Comparison of ENCODE assay signal across 8 mouse cellular contexts in genomic region chr9:65293580-65293972, GRCm38 (mm10). TPM values are rescaled to one million over a fixed set of nuclear protein-coding genes. Genes with fewer than 3 reads are reported as not detected.
DNase-seq lines count a peak whose midpoint lies in the region; ATAC-seq and TF ChIP-seq lines count a peak whose summit lies in the region.

No protein-coding gene starts in this region.

- peak; percentile 2; the same call in 1 of the 2 replicates for ATAC-seq in frontal cortex, adult (ENCODE audit: low TSS enrichment)
- peak; percentile 25 for ATAC-seq in forebrain, embryonic 14.5 days
- 0 out of 2 replicates have a peak, but pooled peaks have one; percentile 0 for ATAC-seq in liver, embryonic 15.5 days (ENCODE audit: insufficient read depth)
- no peak; the same call in 1 of the 2 replicates for ATAC-seq in stomach, postnatal 0 days (ENCODE audit: low FRiP score, low TSS enrichment)

- H3K27me3 ChIP-seq in E14TG2a.4 (ENCODE audit: insufficient read depth, low read length), result no peaks in the 10 kb centered on the region
- H3K27me3 ChIP-seq in forebrain, embryonic 14.5 days (replicated peaks; ENCODE audit: control insufficient read depth, insufficient read depth, low read length), result no peaks in the 10 kb centered on the region
- H3K27me3 ChIP-seq in liver, embryonic 15.5 days, result no peaks in the 10 kb centered on the region
- no peaks in the 10 kb centered on the region for H3K27me3 ChIP-seq in stomach, postnatal 0 days (ENCODE audit: control insufficient read depth, insufficient read depth, low read length)

- H3K4me1 ChIP-seq in E14TG2a.4 (replicated peaks; ENCODE audit: low read depth, low read length), result peaks cover 15% of the 10 kb centered on the region
- H3K4me1 ChIP-seq in forebrain, embryonic 14.5 days (ENCODE audit: control insufficient read depth, insufficient read depth, low read length), result peaks cover 16% of the 10 kb centered on the region
- peaks cover 40% of the 10 kb centered on the region for H3K4me1 ChIP-seq in liver, embryonic 15.5 days (replicated peaks)
- no peaks in the 10 kb centered on the region for H3K4me1 ChIP-seq in stomach, postnatal 0 days (replicated peaks; ENCODE audit: control insufficient read depth, insufficient read depth)

- H3K27ac ChIP-seq in forebrain, embryonic 14.5 days (ENCODE audit: low read depth, low read length), result no peak overlapping the region
- peak overlapping the region; percentile 85 for H3K27ac ChIP-seq in liver, embryonic 15.5 days (replicated peaks)
- peak overlapping the region; percentile 94 for H3K27ac ChIP-seq in stomach, postnatal 0 days (replicated peaks)

- peak overlapping the region; percentile 70 for H3K4me2 ChIP-seq in forebrain, embryonic 14.5 days (ENCODE audit: low read length)
- H3K4me2 ChIP-seq in liver, embryonic 15.5 days, result peak overlapping the region; percentile 87
- peak overlapping the region; percentile 68 for H3K4me2 ChIP-seq in stomach, postnatal 0 days (replicated peaks; ENCODE audit: low read depth)

- peak overlapping the region; percentile 99 for H3K4me3 ChIP-seq in E14TG2a.4 (replicated peaks; ENCODE audit: low read length)
- H3K4me3 ChIP-seq in forebrain, embryonic 14.5 days (ENCODE audit: low read depth, low read length), result peak overlapping the region; percentile 94
- peak overlapping the region; percentile 86 for H3K4me3 ChIP-seq in liver, embryonic 15.5 days (replicated peaks)
- H3K4me3 ChIP-seq in stomach, postnatal 0 days (ENCODE audit: low read depth, low read length), result peak overlapping the region; percentile 95

- DNase-seq in frontal cortex, postnatal 25 days (ENCODE audit: low spot score in 2 of 2), result no peak
- no peak for DNase-seq in forebrain, embryonic 14.5 days (ENCODE audit: low spot score)
- peak; percentile 17 for DNase-seq in stomach, postnatal 0 days (ENCODE audit: low spot score)
- DNase-seq in thymus, postnatal 14 days, result no peak
- no peak for DNase-seq in cerebellum, postnatal 14 days

- WGBS in forebrain, embryonic 14.5 days, result 0% methylated on average over 9 of the region's 9 CpGs
- under 1% methylated on average over 9 of the region's 9 CpGs for WGBS in liver, embryonic 15.5 days (ENCODE audit: insufficient replicate concordance)
- WGBS in stomach, postnatal 0 days, result under 1% methylated on average over 9 of the region's 9 CpGs

- H3K36me3 ChIP-seq in E14TG2a.4 (ENCODE audit: insufficient read depth, low read length), result peaks cover 11% of the 10 kb centered on the region
- 0 out of 2 replicates have a peak, but pooled peaks cover 7% of the 10 kb centered on the region for H3K36me3 ChIP-seq in forebrain, embryonic 14.5 days (ENCODE audit: control insufficient read depth, insufficient read depth, low read length)
- H3K36me3 ChIP-seq in liver, embryonic 15.5 days (replicated peaks), result peaks cover 16% of the 10 kb centered on the region; the same call in 1 of the 2 replicates
- no peaks in the 10 kb centered on the region for H3K36me3 ChIP-seq in stomach, postnatal 0 days (ENCODE audit: control insufficient read depth, insufficient read depth, low read length)

- H3K9ac ChIP-seq in forebrain, embryonic 14.5 days (ENCODE audit: low read length), result peak overlapping the region; percentile 75
- peak overlapping the region; percentile 69 for H3K9ac ChIP-seq in liver, embryonic 15.5 days
- H3K9ac ChIP-seq in stomach, postnatal 0 days (ENCODE audit: low read length), result peak overlapping the region; percentile 73

- no peak for TF ChIP-seq CTCF in E14TG2a.4 (conservative IDR thresholded peaks at IDR 0.05; ENCODE audit: low read length)
- peak; percentile 4; the same call in 1 of the 2 replicates for TF ChIP-seq CTCF in stomach, postnatal 0 days (IDR thresholded peaks at IDR 0.05; ENCODE audit: low read depth)

- H3K9me3 ChIP-seq in E14TG2a.4 (ENCODE audit: low read length), result peaks cover 3% of the 10 kb centered on the region; the same call in 1 of the 2 replicates
- H3K9me3 ChIP-seq in forebrain, embryonic 14.5 days (replicated peaks; ENCODE audit: control insufficient read depth, low read length), result no peaks in the 10 kb centered on the region
- H3K9me3 ChIP-seq in liver, embryonic 15.5 days (replicated peaks), result no peaks in the 10 kb centered on the region
- no peaks in the 10 kb centered on the region for H3K9me3 ChIP-seq in stomach, postnatal 0 days (ENCODE audit: control insufficient read depth, low read length)

- peak; percentile 25 for TF ChIP-seq EP300 in stomach, postnatal 0 days (optimal IDR thresholded peaks at IDR 0.05)

RNA-seq across cellular contexts. Expression of gene Clpx, which starts 0.5 kb away (rescaled TPM):
- 42.2 and 47.9 TPM in 2 replicates for polyA plus RNA-seq in forebrain, embryonic 14.5 days (2014; fragmentation: Nextera tagmentation; extraction: Ambion mirVana)
- polyA plus RNA-seq in liver, embryonic 15.5 days (2015; fragmentation: Nextera tagmentation; extraction: Ambion mirVana), result 33.3 and 35.9 TPM in 2 replicates
- polyA plus RNA-seq in stomach, postnatal 0 days (2015; fragmentation: Nextera tagmentation; extraction: Ambion mirVana), result 47.9 and 49.7 TPM in 2 replicates

RNA-seq across cellular contexts. Expression of gene Cilp, which starts 28.6 kb away (rescaled TPM):
- 0.20 and 0.30 TPM in 2 replicates for polyA plus RNA-seq in forebrain, embryonic 14.5 days (2014; fragmentation: Nextera tagmentation; extraction: Ambion mirVana)
- 0.15 and 0.17 TPM in 2 replicates for polyA plus RNA-seq in liver, embryonic 15.5 days (2015; fragmentation: Nextera tagmentation; extraction: Ambion mirVana)
- polyA plus RNA-seq in stomach, postnatal 0 days (2015; fragmentation: Nextera tagmentation; extraction: Ambion mirVana), result 0.61 and 0.79 TPM in 2 replicates

RNA-seq across cellular contexts. Expression of gene Pdcd7, which starts 52.3 kb away (rescaled TPM):
- 8.6 and 9.9 TPM in 2 replicates for polyA plus RNA-seq in forebrain, embryonic 14.5 days (2014; fragmentation: Nextera tagmentation; extraction: Ambion mirVana)
- polyA plus RNA-seq in liver, embryonic 15.5 days (2015; fragmentation: Nextera tagmentation; extraction: Ambion mirVana), result 3.3 and 3.6 TPM in 2 replicates
- polyA plus RNA-seq in stomach, postnatal 0 days (2015; fragmentation: Nextera tagmentation; extraction: Ambion mirVana), result 5.4 and 5.8 TPM in 2 replicates
